Mouse (Mus musculus) forebrain, embryonic 16.5 days (tissue): ENCODE data around the gene Slc43a2. TPM values are rescaled to one million over a fixed set of nuclear protein-coding genes. Genes with fewer than 3 reads are reported as not detected.

Source experiments
- microRNA-seq: library from miRNA; unstranded; fragments of <30 nt; microRNA quantifications from one replicate; pipeline ENCODE4, GENCODE M21; 2017
- polyA plus RNA-seq: library from polyadenylated mRNA; unstranded; fragments of >200 nt; fragmentation: Nextera tagmentation; extraction: Ambion mirVana; gene quantifications from 2 replicates; pipeline ENCODE4 v1.2.1, GENCODE M21; 2015

Slc43a2 gene
- polyA plus RNA-seq, 1 experiment from 2014 or later = 16.4 TPM

Small RNAs within 50 kb of the gene (microRNA-seq; reads per million reads assigned to microRNA genes)
- not detected for gene Mir3971

Other genes starting within 250 kb of the Slc43a2 start
- gene Rpa1, start 183.4 kb upstream of the Slc43a2 start, polyA plus RNA-seq = 67.1 and 71.5 TPM in 2 replicates
- 15.0 and 19.0 TPM in 2 replicates for gene Smyd4, start 183.3 kb upstream of the Slc43a2 start, polyA plus RNA-seq
- gene Serpinf1, start 109.0 kb upstream of the Slc43a2 start, polyA plus RNA-seq = 24.3 and 44.3 TPM in 2 replicates
- not detected in 2 replicates for gene Serpinf2, start 92.1 kb upstream of the Slc43a2 start, polyA plus RNA-seq
- gene Wdr81, start 77.0 kb upstream of the Slc43a2 start, polyA plus RNA-seq = 9.2 and 10.0 TPM in 2 replicates
- gene Tlcd2, start 70.0 kb upstream of the Slc43a2 start, polyA plus RNA-seq = 1.4 and 1.6 TPM in 2 replicates
- gene Prpf8, start 44.9 kb upstream of the Slc43a2 start, polyA plus RNA-seq = 54.8 and 58.5 TPM in 2 replicates
- 1.2 and 1.3 TPM in 2 replicates for gene Rilp, start 21.6 kb upstream of the Slc43a2 start, polyA plus RNA-seq
- gene Scarf1, start 18.2 kb upstream of the Slc43a2 start, polyA plus RNA-seq = 3.6 and 4.2 TPM in 2 replicates
- 86.1 and 90.2 TPM in 2 replicates for gene Pitpna, start 56.4 kb downstream of the Slc43a2 start, polyA plus RNA-seq
- gene Inpp5k, start 99.3 kb downstream of the Slc43a2 start, polyA plus RNA-seq = 54.4 and 59.3 TPM in 2 replicates
- 11.3 and 11.9 TPM in 2 replicates for gene Myo1c, start 118.8 kb downstream of the Slc43a2 start, polyA plus RNA-seq
- gene Crk, start 147.6 kb downstream of the Slc43a2 start, polyA plus RNA-seq = 130 and 142 TPM in 2 replicates
- gene Ywhae, start 201.2 kb downstream of the Slc43a2 start, polyA plus RNA-seq = 1,407 and 1,506 TPM in 2 replicates